Mouse (Mus musculus) erythroid progenitor cell, adult 5-6 weeks (primary cell): ENCODE measurements around the gene Asic3. TPM values are rescaled to one million over a fixed set of nuclear protein-coding genes. Genes with fewer than 3 reads are reported as not detected.

ENCODE experiments used
- ATAC-seq: replicated peaks from 2 replicates; pipeline ENCODE4 v1.8.0; 2016; ENCODE audit warnings: moderate number of reproducible peaks, mild to moderate bottlenecking, moderate TSS enrichment, inconsistent platforms; ENCODE audit not compliant: poor library complexity, low FRiP score, severe bottlenecking
- total RNA-seq, 2 experiments: library from RNA; stranded (forward) in 1 of 2; stranded (reverse) in 1 of 2; fragments of 150-400 nt in 1 of 2; fragments of 186-747, 209-891 nt in 1 of 2; gene quantifications; 2 replicates each; pipeline versions ENCODE4 v1.2.3 to v1.2.4; 2015 to 2017; ENCODE audit warnings: low replicate concordance in 2 of 2

Asic3 gene
- total RNA-seq (2015; ENCODE audit: low replicate concordance) (not detected in 2 replicates), total RNA-seq (2017; ENCODE audit: low replicate concordance) (not detected in 2 replicates)

- no peak for ATAC-seq
Observed at GRCm38 (mm10) chr5:24413042-24413693, at the start of gene Asic3. Gene Asic3 (plus strand): TSS chr5:24413392.

- no peak for ATAC-seq
Observed at GRCm38 (mm10) chr5:24363467-24363866, 49.7 kb upstream of the Asic3 start.

GRCm38 (mm10) chr5:24364061-24364460 is 49.1 kb upstream of the Asic3 start:
- no peak for ATAC-seq

GRCm38 (mm10) chr5:24364508-24364907 is 48.7 kb upstream of the Asic3 start, which contains the start of gene Nos3:
Gene Nos3 (plus strand): TSS chr5:24364810.
- ATAC-seq, result no peak

GRCm38 (mm10) chr5:24364963-24365362 is 48.2 kb upstream of the Asic3 start:
- ATAC-seq, result no peak

GRCm38 (mm10) chr5:24365528-24365927 is 47.7 kb upstream of the Asic3 start:
- no peak for ATAC-seq

GRCm38 (mm10) chr5:24366426-24366825 is 46.8 kb upstream of the Asic3 start:
- ATAC-seq, result no peak

GRCm38 (mm10) chr5:24369767-24370166 is 43.4 kb upstream of the Asic3 start:
- no peak for ATAC-seq

GRCm38 (mm10) chr5:24373807-24374206 is 39.4 kb upstream of the Asic3 start:
- no peak for ATAC-seq

GRCm38 (mm10) chr5:24374216-24374615 is 39.0 kb upstream of the Asic3 start:
- no peak for ATAC-seq

GRCm38 (mm10) chr5:24374666-24375328 is 38.4 kb upstream of the Asic3 start:
- ATAC-seq, result no peak

GRCm38 (mm10) chr5:24378700-24379099 is 34.5 kb upstream of the Asic3 start:
- no peak for ATAC-seq

GRCm38 (mm10) chr5:24379501-24379900 is 33.7 kb upstream of the Asic3 start:
- no peak for ATAC-seq

GRCm38 (mm10) chr5:24380499-24380898 is 32.7 kb upstream of the Asic3 start:
- no peak for ATAC-seq

- ATAC-seq, result no peak
Observed at GRCm38 (mm10) chr5:24381486-24381885, 31.7 kb upstream of the Asic3 start.

- no peak for ATAC-seq
Observed at GRCm38 (mm10) chr5:24381988-24382387, 31.2 kb upstream of the Asic3 start.

- peak; percentile 90 for ATAC-seq
Observed at GRCm38 (mm10) chr5:24383026-24383859, 29.9 kb upstream of the Asic3 start.

- no peak for ATAC-seq
Observed at GRCm38 (mm10) chr5:24384407-24384806, 28.8 kb upstream of the Asic3 start.

GRCm38 (mm10) chr5:24385374-24385773 is 27.8 kb upstream of the Asic3 start:
- no peak for ATAC-seq

- no peak for ATAC-seq
Observed at GRCm38 (mm10) chr5:24385887-24386550, 27.2 kb upstream of the Asic3 start.
